Mouse (Mus musculus): ENCODE measurements around the gene Itpr2.

The Itpr2 gene

DNA sequence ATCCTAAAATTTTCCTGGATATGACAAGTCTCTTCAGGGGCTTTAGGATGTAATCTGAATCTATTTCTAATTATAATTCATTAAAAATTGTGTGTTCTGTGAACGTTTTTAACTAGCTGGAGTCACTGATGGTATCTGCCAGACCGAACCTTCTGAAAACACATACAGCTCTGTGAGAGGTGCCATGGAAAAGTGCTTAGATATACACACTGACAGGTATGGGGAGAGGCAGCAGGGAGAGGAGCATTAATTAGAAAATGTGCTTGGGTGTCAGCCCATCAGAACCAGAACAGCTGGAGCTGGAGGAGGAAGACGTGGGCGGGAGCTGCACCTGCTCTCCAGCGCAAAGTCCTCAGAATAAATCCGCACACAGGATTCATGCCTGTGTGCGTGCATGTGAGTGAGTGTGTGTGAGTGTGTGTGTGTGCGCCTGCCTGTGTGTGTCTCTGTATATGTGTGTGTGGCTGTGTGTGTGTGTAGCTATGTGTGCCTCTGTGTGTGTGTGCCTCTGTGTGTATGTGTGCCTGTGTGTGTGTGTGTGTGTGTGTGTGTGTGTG, 199.4 kb downstream of the Itpr2 start:
- no peak for DNase-seq

DNA sequence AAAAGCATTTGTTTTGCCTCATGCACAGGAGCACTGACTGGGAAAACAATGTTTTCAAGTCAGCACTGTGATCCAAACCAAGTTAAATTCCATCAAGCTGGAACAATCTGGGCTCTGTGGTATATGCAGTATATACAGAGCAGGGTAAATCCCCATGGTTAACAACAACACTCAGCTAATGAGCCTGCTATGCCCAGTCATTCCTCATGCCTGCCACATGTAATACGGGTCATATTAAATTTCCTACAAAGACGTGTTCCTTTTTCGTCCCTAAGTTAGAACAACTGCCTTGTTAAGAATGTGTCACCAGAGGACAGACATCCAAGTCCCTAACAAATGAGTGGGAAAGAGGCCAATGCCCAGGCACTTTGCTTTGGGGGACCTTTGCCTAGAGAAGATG, 199.9 kb downstream of the Itpr2 start:
- no peak for DNase-seq

- no peak for DNase-seq
Observed at GRCm38 (mm10) chr6:146300961-146301360, 201.1 kb downstream of the Itpr2 start.

- peak; percentile 61 for DNase-seq
Observed at GRCm38 (mm10) chr6:146298712-146299111, 203.3 kb downstream of the Itpr2 start.

- no peak for DNase-seq
Observed at GRCm38 (mm10) chr6:146291036-146291435, 211.0 kb downstream of the Itpr2 start.

DNA sequence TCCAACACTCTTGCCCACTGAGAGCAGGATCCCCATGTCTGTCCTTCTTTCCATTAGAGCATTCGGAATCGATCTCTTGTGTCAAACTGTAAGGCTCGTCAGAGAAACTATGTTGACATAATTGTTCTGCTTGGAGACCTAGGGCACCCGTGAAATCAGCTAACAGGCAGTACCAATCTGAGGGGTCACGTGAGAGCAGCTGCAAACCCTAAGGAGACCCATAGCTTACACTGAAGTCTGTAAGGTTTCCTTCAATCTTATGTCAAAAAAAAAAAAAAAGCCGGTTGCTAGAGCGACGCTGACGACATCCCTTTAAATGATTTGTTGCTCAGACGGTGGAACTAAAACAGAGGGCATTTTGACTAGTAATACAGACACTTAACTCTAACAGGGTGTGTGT, 212.2 kb downstream of the Itpr2 start:
- DNase-seq: no peak

- DNase-seq: no peak
Observed at GRCm38 (mm10) chr6:146288266-146288665, 213.8 kb downstream of the Itpr2 start.

- no peak for DNase-seq
Observed at GRCm38 (mm10) chr6:146284921-146285565, 217.0 kb downstream of the Itpr2 start.

DNA sequence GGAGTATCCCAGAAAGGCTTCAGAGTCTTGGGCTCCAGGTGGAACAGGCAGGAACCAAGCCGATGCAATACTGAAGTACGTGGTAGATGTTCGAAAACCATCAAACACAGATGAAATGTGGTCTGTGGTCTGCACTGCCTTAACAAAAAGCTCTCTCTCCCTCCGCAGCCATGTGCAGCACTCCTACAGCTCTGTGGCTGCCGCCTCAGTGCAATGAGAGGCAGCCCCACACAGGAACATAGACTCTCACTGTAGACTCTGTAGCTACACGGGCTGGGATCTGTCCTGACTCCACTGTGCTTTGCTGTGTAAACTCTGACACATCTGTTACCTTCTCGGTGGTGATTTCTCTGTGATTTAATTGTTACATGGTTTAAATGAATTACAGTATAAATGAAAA, 218.0 kb downstream of the Itpr2 start:
- DNase-seq: peak; percentile 51

DNA sequence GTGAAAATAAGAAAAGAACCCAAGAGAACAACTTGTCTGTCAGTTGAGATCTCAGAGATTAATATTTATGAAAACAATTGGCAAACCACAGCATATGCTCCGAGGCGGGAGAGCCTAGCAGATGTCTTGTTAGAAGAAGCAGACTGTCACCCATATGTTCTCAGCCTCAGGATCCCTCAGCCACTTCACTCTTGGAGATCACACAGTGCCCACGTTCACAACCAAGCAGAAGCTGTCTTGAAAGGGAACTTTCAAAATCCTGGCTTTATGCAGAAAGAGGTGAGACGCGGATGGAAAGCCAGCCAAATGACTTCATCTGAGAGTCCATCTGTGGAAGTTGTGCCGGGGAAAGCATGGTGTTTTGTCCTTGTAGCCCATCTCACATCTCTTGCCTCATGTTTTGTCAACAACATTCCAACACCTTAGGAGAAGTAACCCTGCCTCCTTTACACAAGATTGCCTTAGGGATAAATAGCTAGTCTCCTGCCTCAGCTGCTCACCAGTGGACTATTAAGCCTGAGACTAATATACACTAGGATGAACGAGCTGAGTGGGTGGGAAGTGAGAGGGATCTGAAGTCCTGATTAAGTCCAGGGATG, 219.9 kb downstream of the Itpr2 start:
- no peak for DNase-seq

- DNase-seq: peak; percentile 82
Observed at GRCm38 (mm10) chr6:146281176-146281899, 220.7 kb downstream of the Itpr2 start.

- no peak for DNase-seq
Observed at GRCm38 (mm10) chr6:146273256-146273655, 228.8 kb downstream of the Itpr2 start.

DNA sequence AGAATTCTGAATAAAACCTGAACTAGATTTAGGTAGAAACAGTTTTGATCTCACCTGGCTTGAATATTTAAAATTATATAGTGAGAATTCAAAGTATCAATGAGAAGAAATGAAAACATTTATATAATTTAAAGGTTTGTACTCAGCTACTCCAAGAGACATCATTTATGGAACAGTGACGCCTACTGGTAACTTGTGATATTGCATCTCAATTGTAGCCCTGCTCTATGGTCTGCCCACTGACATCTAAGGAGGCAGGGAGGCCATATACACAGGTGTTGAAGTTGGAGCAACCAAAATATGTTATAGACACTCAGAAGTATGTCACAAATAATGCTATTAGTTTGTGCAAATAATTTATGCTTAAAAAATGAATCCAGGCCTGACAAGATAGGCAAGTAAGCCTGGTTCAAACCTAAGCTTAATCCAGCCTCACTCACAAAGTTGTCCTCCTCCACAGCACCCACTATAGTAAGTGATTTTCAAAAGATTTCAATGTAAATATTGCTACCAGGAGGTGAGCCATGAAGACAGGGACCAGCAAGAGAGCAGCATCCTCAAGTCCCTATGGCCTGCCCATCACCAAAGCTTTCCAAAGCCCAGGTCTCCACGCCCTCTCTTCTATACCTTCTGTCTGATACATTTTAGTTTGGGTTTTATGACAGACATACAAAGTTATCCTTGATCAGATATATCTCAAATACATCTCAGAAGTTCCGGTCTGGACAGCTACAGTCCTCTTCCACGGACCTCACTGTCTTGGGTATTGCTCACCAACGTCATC, 229.6 kb downstream of the Itpr2 start:
- DNase-seq: peak; percentile 72

DNA sequence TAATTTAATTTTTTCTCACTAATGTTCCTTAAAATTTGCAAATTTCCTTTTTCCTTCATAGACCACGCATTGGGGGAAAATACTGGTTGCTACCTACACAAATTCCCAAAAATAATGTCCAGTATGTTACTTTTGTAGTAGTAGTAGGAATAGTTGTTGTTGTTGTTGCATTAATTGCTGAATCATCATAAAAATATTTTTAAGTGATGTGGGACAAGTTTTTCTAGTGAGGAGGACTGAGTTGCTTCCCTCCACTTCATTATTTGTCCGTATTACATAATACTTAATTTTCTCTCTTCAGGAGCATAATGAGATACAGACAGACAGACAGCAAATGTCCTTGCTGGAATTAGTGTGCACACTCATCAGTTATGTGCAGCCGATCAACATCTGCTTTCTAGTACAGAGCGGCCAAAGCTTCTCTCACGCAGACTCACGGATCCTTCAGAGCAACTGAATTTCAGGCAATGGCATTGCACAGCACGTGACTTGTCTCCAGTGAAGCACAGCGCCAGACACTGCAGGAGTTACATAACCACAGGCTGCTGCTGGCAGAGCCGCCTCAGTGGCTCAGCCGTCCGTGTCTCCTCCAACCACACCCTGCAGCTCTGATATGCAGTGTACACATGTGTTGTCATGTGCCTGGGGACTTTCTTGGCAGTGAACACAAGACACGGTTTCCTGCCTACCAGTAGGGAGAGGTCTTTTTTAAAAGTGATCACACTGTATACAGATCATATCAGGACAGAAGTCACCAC, 231.1 kb downstream of the Itpr2 start:
- peak; percentile 66 for DNase-seq

DNA sequence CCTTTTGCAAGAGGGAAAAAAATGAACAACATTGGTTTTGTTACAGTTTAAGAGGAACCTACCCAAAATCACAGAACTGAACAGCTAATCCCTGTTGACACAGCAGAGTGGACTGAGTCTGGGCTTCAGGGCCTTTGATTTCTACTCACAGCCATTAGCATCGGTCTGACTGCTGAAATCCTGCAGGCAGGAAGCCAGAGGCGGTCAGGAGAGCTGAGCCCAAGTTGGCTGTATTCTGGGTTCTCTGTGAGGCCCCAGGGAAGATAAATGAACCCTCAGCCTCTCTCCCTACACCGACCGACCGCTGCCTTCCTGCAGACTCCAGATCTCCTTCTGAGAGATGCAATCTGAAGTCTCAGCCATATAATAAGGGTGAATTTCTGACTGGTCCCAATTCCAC, 231.9 kb downstream of the Itpr2 start:
- DNase-seq: no peak

GRCm38 (mm10) chr6:146269291-146269690, 232.7 kb downstream of the Itpr2 start:
- DNase-seq: no peak

- no peak for DNase-seq
Observed at GRCm38 (mm10) chr6:146260674-146261376, 241.2 kb downstream of the Itpr2 start.

- no peak for DNase-seq
Observed at GRCm38 (mm10) chr6:146258751-146259150, 243.3 kb downstream of the Itpr2 start.

- peak; percentile 26 for DNase-seq
Observed at GRCm38 (mm10) chr6:146258261-146258660, 243.8 kb downstream of the Itpr2 start.

- peak; percentile 41 for DNase-seq
Observed at GRCm38 (mm10) chr6:146256947-146257670, 244.9 kb downstream of the Itpr2 start.

GRCm38 (mm10) chr6:146256401-146256800, 245.6 kb downstream of the Itpr2 start:
- DNase-seq: no peak

All from thymus, postnatal 4 days (tissue).